Mouse (Mus musculus): ENCODE measurements at regions not wholly inside any gene's neighbourhood (a gene's known extent, or its start where the extent isn't known, plus 50 kb on each side); places are given as distances from the start of the nearest gene placed in this dataset.
"Not testable (repeated sequence)": the region's sequence is repeated elsewhere in the genome, so short reads cannot be mapped to it uniquely, and the experiment has no call there.

DNA sequence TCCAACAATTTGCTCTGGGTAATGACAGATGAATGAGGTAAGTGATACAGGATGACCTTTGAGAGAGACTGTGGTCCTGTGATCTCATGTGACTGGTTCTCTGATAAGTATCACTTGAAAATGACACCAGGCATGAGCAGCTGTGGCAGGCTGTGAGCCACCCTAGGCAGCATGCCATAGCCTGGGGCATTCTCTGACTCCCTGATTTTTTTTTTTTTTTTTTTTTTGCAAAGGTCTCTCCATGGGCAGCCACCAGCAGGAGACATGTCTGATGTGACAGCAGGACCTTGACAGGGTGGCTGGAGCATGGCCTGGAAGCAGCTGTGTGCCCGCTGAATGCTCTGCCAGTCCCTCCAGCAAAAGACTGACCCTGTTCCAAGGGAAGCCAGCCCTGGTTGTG, 116.4 kb upstream of the Vldlr start:
- no peaks in the 10 kb centered on the region for H3K9me3 ChIP-seq (ENCODE audit: control insufficient read depth, low read length)
- 81% methylated on average over 1 of the region's 1 CpGs for WGBS
- ATAC-seq (ENCODE audit: low FRiP score), result no peak

DNA sequence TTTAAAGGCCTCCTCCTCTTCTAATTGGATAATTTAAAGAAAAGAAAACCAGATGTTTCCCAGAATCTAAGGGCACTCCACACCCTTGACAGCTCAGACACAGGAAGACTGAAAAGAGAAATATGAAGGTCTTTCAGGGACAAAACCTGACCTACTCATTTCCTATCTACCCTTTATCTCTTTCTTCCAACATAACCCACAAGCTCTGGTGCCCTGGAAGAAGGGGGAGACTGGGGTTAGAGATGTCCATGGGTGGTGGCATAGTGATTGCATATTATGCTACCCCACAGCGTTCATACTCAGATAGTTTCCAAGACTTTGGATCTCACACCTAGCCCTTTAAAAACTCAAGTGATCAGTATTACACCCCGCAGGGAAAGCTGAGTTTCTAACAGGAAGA, 105.8 kb upstream of the Vldlr start:
- DNase-seq (ENCODE audit: low spot score, missing footprints) (no peak), ATAC-seq (ENCODE audit: low FRiP score) (no peak)
- Histone ChIP-seq H3K4me2 (no peak overlapping the region), H3K27ac (ENCODE audit: low read depth, low read length) (no peak overlapping the region), H3K27me3 (ENCODE audit: control insufficient read depth, insufficient read depth, low read length) (no peaks in the 10 kb centered on the region), H3K9ac (ENCODE audit: low read length) (no peak overlapping the region), H3K4me1 (ENCODE audit: control insufficient read depth, insufficient read depth, low read length) (no peaks in the 10 kb centered on the region), H3K4me3 (ENCODE audit: low read depth, low read length) (no peak overlapping the region), H3K36me3 (ENCODE audit: control insufficient read depth, insufficient read depth, low read length) (no peaks in the 10 kb centered on the region), H3K9me3 (ENCODE audit: control insufficient read depth, low read length) (no peaks in the 10 kb centered on the region)
- 85% methylated on average over 2 of the region's 2 CpGs for WGBS

More for the DNA sequence above, 116.4 kb upstream of the Vldlr start:
- no peaks in the 10 kb centered on the region for H3K36me3 ChIP-seq (ENCODE audit: control insufficient read depth, insufficient read depth, low read length)
- H3K27me3 ChIP-seq (ENCODE audit: control insufficient read depth, insufficient read depth, low read length), result no peaks in the 10 kb centered on the region
- no peak overlapping the region for H3K4me2 ChIP-seq
- no peak overlapping the region for H3K4me3 ChIP-seq (ENCODE audit: low read depth, low read length)
- H3K27ac ChIP-seq (ENCODE audit: low read depth, low read length), result no peak overlapping the region
- no peaks in the 10 kb centered on the region for H3K4me1 ChIP-seq (ENCODE audit: control insufficient read depth, insufficient read depth, low read length)
- no peak for DNase-seq (ENCODE audit: low spot score, missing footprints)
- no peak overlapping the region for H3K9ac ChIP-seq (ENCODE audit: low read length)

DNA sequence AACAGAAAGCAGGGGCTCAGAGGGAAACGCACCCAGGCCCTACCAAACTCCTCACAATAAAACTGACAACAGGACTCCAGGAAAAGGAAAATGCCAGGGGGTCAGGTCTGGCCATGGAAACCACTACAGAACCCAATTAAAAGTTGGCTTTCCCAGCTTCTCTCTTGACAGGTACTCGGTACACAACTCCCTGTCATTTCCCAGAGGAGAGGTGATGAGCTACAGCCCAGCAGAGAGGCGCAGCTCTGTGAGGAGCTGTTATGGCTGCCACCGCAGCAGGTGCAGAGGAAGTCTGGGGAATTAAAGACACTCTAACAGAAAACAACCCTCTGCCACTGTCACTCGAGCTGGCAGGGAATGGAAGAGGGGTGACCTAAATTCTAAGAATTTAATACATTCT, 95.4 kb upstream of the Vldlr start:
- Histone ChIP-seq H3K27me3 (ENCODE audit: control insufficient read depth, insufficient read depth, low read length) (no peaks in the 10 kb centered on the region), H3K4me2 (no peak overlapping the region), H3K9ac (ENCODE audit: low read length) (no peak overlapping the region), H3K4me1 (ENCODE audit: control insufficient read depth, insufficient read depth, low read length) (no peaks in the 10 kb centered on the region), H3K4me3 (ENCODE audit: low read depth, low read length) (no peak overlapping the region), H3K9me3 (ENCODE audit: control insufficient read depth, low read length) (no peaks in the 10 kb centered on the region), H3K27ac (ENCODE audit: low read depth, low read length) (no peak overlapping the region), H3K36me3 (ENCODE audit: control insufficient read depth, insufficient read depth, low read length) (no peaks in the 10 kb centered on the region)
- DNase-seq (ENCODE audit: low spot score, missing footprints) (no peak), ATAC-seq (ENCODE audit: low FRiP score) (no peak)
- WGBS, result 75% methylated on average over 5 of the region's 5 CpGs

DNA sequence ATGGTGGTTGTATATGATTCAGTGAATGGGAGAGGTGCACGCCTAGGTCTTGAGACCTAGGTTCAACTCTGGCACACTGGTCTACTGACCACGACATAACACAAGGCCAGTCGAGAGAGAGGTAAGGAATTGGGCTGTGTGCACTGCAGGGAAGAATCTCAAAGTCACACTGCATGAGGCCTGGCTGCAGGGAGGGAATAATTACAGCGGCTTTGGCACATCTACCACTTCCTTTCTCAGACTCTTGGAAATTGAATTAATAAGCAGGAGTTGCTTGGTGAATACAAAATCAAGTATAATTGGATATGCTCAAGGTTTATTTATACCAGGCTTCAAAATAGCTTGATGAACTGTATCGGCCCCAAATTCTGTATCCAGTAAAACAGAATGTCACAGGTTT, 93.9 kb upstream of the Vldlr start:
- WGBS, result 82% methylated on average over 5 of the region's 5 CpGs
- no peaks in the 10 kb centered on the region for H3K27me3 ChIP-seq (ENCODE audit: control insufficient read depth, insufficient read depth, low read length)
- no peaks in the 10 kb centered on the region for H3K4me1 ChIP-seq (ENCODE audit: control insufficient read depth, insufficient read depth, low read length)
- DNase-seq (ENCODE audit: low spot score, missing footprints) (no peak), ATAC-seq (ENCODE audit: low FRiP score) (no peak)
- H3K4me3 ChIP-seq (ENCODE audit: low read depth, low read length), result no peak overlapping the region
- H3K9me3 ChIP-seq (ENCODE audit: control insufficient read depth, low read length), result no peaks in the 10 kb centered on the region
- H3K36me3 ChIP-seq (ENCODE audit: control insufficient read depth, insufficient read depth, low read length), result no peaks in the 10 kb centered on the region
- no peak overlapping the region for H3K4me2 ChIP-seq
- H3K9ac ChIP-seq (ENCODE audit: low read length), result no peak overlapping the region
- no peak overlapping the region for H3K27ac ChIP-seq (ENCODE audit: low read depth, low read length)

DNA sequence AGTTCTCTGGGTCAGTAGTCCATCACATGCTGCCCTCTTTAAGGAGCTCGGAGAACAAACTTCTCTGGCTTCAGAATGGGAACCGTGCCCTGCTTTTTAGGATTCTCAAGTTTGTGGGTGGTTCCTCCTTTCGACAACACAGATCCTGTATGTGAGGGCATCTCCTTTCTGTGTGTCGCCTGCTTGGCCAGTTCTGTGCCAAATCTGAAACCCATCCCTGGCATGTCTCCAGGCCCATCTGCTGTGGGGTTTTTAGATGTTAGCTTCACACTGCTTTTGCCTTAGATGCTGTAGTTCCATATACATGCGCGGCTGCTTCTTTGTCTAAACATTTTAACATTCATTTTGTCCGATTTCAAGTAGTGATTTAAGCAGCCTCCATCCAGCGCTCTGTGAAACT, 93.0 kb upstream of the Vldlr start:
- ATAC-seq (ENCODE audit: low FRiP score) (no peak), DNase-seq (ENCODE audit: low spot score, missing footprints) (no peak)
- no peak overlapping the region for H3K4me3 ChIP-seq (ENCODE audit: low read depth, low read length)
- H3K4me2 ChIP-seq, result no peak overlapping the region
- H3K9me3 ChIP-seq (ENCODE audit: control insufficient read depth, low read length), result no peaks in the 10 kb centered on the region
- no peak overlapping the region for H3K27ac ChIP-seq (ENCODE audit: low read depth, low read length)
- no peak overlapping the region for H3K9ac ChIP-seq (ENCODE audit: low read length)
- H3K36me3 ChIP-seq (ENCODE audit: control insufficient read depth, insufficient read depth, low read length), result no peaks in the 10 kb centered on the region
- 84% methylated on average over 8 of the region's 8 CpGs for WGBS
- no peaks in the 10 kb centered on the region for H3K4me1 ChIP-seq (ENCODE audit: control insufficient read depth, insufficient read depth, low read length)
- no peaks in the 10 kb centered on the region for H3K27me3 ChIP-seq (ENCODE audit: control insufficient read depth, insufficient read depth, low read length)

DNA sequence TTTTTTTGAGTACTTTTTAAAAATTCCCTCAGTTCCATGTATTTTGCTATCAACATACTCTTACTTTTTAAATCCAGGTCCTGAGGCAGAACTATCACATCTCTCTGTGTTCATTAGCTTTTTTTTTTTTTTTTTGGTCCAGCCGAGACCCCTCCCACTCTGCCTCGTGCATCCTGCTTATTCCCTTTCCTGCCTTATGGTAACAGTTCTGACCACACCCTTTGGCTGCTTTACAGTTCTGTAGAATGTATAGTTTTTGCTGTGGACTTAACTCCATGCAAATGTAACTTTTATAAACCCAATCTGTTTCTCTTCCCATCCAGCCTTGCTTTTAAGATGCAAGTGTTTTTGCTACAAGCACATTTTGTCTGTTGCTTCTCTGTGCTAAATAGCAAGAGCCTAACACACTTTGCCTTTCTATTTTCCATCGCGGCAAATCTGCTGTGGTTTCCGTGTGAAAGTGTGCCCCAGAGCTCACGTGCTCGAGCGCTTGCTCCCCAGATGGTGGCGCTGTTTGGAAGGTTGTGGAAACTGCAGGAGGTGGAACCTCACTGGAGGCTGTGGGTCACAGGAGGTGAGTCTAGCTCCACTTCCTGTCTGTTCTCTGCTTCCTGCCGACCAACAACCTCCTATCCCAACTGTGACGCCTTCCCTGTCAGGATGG, 92.3 kb upstream of the Vldlr start:
- Histone ChIP-seq H3K27me3 (ENCODE audit: control insufficient read depth, insufficient read depth, low read length) (no peaks in the 10 kb centered on the region), H3K36me3 (ENCODE audit: control insufficient read depth, insufficient read depth, low read length) (no peaks in the 10 kb centered on the region), H3K4me3 (ENCODE audit: low read depth, low read length) (no peak overlapping the region), H3K9me3 (ENCODE audit: control insufficient read depth, low read length) (no peaks in the 10 kb centered on the region), H3K4me1 (ENCODE audit: control insufficient read depth, insufficient read depth, low read length) (no peaks in the 10 kb centered on the region), H3K27ac (ENCODE audit: low read depth, low read length) (no peak overlapping the region), H3K4me2 (no peak overlapping the region), H3K9ac (ENCODE audit: low read length) (no peak overlapping the region)
- DNase-seq (ENCODE audit: low spot score, missing footprints) (no peak), ATAC-seq (ENCODE audit: low FRiP score) (no peak)
- 70% methylated on average over 11 of the region's 11 CpGs for whole genome bisulfite sequencing

DNA sequence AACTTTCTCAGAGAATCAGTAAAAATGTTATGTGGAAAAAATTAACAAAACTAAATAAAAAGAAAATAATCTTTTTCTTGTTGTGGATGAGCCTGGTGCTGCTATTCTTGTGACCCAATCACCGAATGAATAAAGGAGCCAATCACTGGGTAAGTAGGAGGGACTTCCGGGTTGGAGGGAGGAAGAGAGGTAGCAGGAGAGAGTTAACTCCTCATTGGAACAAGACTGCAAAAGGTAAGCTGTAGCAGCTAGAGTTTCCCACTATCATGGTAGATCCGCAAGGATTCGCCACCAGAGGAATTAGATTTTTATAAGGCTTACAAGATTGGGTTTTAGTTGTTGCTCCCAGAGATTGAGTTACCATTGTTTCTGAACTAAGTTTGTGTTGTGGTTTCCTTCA, 87.8 kb upstream of the Vldlr start:
- H3K27me3 ChIP-seq (ENCODE audit: control insufficient read depth, insufficient read depth, low read length); H3K27ac ChIP-seq (ENCODE audit: low read depth, low read length); DNase-seq (ENCODE audit: low spot score, missing footprints); H3K4me3 ChIP-seq (ENCODE audit: low read depth, low read length); H3K9me3 ChIP-seq (ENCODE audit: control insufficient read depth, low read length); H3K36me3 ChIP-seq (ENCODE audit: control insufficient read depth, insufficient read depth, low read length); H3K4me1 ChIP-seq (ENCODE audit: control insufficient read depth, insufficient read depth, low read length); H3K4me2 ChIP-seq; H3K9ac ChIP-seq (ENCODE audit: low read length); ATAC-seq (ENCODE audit: low FRiP score): not testable (repeated sequence)
- WGBS, result 84% methylated on average over 4 of the region's 4 CpGs

DNA sequence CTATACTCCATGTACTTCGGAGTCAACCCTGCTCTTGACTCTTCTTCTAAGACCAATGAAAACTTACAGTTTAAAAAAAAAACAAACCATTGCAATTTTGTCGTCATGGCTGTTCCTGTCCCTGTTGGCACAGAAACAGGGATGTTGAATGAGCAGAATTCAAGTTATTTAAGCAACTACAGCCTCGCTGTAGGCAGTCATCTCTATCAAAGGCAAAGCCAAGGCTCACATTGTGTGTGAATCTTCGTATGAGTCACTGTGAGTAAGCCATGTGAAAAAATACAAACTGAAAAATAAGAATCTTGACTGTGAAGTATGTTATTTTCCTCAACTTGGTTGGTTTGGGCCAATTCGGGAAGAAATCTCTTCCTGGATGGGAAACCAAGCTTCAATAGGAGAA, 81.9 kb upstream of the Vldlr start:
- no peak overlapping the region for H3K9ac ChIP-seq (ENCODE audit: low read length)
- H3K4me3 ChIP-seq (ENCODE audit: low read depth, low read length), result no peak overlapping the region
- H3K36me3 ChIP-seq (ENCODE audit: control insufficient read depth, insufficient read depth, low read length), result no peaks in the 10 kb centered on the region
- 87% methylated on average over 5 of the region's 5 CpGs for WGBS
- ATAC-seq (ENCODE audit: low FRiP score), result no peak
- DNase-seq (ENCODE audit: low spot score, missing footprints), result no peak
- H3K4me2 ChIP-seq, result no peak overlapping the region
- H3K9me3 ChIP-seq (ENCODE audit: control insufficient read depth, low read length), result no peaks in the 10 kb centered on the region
- no peak overlapping the region for H3K27ac ChIP-seq (ENCODE audit: low read depth, low read length)
- no peaks in the 10 kb centered on the region for H3K27me3 ChIP-seq (ENCODE audit: control insufficient read depth, insufficient read depth, low read length)
- H3K4me1 ChIP-seq (ENCODE audit: control insufficient read depth, insufficient read depth, low read length), result no peaks in the 10 kb centered on the region

DNA sequence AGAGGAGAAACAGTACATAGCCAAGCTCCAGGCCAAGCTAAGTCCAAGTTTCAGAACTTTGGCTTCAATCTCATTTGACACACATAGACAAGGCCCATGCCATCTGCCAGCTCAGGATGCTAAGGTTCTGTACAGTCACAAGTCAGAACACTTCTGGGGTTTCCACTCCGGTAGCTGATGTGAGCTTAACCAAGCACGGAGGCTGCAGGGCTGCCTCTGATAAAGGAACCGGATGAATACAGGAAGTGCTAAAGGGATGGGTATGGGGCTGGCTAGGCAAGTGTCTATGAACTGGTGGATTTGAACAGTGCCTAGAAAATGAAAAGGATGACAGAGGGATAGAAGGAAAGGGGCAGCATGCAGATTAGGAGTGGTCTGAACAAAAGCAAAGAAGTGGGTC, 75.4 kb upstream of the Vldlr start:
- Histone ChIP-seq H3K9ac (ENCODE audit: low read length) (no peak overlapping the region), H3K27ac (ENCODE audit: low read depth, low read length) (no peak overlapping the region), H3K4me3 (ENCODE audit: low read depth, low read length) (no peak overlapping the region), H3K4me2 (no peak overlapping the region), H3K4me1 (ENCODE audit: control insufficient read depth, insufficient read depth, low read length) (no peaks in the 10 kb centered on the region; the same call in 1 of the 2 replicates), H3K9me3 (ENCODE audit: control insufficient read depth, low read length) (no peaks in the 10 kb centered on the region), H3K27me3 (ENCODE audit: control insufficient read depth, insufficient read depth, low read length) (no peaks in the 10 kb centered on the region), H3K36me3 (ENCODE audit: control insufficient read depth, insufficient read depth, low read length) (no peaks in the 10 kb centered on the region)
- ATAC-seq (ENCODE audit: low FRiP score), result no peak
- 78% methylated on average over 3 of the region's 3 CpGs for WGBS
- DNase-seq (ENCODE audit: low spot score, missing footprints), result no peak

All from midbrain, embryonic 11.5 days (tissue).